Mouse (Mus musculus): ENCODE results near the gene Tex10.

The Tex10 gene

DNA sequence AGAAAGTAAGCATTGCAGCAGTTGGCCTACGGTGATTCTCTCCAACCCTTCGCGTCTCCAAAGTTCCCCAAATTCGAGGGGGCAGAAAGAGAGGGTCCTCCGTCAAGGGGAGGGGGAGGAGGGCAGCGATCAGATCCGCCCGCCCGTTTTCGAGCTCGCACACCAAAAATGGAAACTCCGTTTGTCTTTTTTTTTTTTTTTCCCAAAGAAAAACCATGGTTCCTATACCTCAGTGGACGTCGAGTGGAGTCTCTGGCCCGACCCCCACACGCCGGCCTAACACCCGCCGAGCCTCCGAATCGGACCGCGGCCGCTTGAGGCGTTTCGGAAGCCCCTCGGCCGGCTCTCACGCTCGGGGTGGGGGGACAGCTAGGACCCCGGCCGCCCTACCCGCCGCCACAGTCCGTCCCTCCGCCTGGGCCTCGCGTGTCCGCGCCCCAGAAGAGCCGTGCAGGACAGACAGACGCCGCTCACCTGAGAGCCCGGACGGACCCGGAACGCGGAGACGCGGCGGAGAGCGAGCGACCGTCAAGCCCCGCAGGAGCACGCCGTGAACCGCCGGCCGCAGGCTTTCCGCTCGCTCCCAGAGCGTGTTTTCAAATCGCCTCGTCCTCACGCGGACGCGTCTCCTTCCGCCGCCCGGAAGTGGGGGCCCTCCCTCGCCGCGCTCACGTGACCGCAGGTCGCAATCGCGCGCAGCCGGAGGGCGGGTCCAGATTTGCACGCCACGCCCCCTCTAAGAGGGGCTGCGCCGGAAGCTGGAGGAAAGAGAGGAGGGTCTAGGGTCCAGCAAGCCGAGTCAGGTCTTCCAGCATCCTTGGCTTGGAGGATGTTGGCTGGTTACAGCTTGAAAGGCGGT lies at the start of gene Tex10:
TSS of gene Tex10 (minus strand) at position 668 of the 859 bp plus-strand sequence.
- peak; percentile 80 for DNase-seq (ENCODE audit: low read depth, low spot score)

DNA sequence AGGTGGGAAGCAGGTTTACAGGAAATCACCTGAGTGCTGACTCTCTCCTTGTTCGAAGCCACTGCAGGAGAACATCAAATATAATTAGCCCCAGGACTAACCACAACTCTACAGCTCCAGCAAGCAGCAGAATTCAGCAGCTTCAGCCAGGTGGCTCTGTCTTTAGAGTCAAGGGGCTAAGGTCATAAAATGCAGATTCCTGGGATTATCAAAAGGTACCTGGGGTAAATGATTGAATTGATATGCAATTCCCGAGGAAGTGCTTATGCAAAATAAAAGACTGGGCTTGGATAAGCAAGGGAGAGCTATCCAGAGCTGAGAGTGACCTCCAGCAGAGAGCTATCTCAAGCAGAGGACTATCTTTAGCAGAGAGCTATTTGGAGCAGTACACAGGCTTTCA lies 37.6 kb upstream of the Tex10 start:
- DNase-seq (ENCODE audit: low read depth, low spot score) = no peak

DNA sequence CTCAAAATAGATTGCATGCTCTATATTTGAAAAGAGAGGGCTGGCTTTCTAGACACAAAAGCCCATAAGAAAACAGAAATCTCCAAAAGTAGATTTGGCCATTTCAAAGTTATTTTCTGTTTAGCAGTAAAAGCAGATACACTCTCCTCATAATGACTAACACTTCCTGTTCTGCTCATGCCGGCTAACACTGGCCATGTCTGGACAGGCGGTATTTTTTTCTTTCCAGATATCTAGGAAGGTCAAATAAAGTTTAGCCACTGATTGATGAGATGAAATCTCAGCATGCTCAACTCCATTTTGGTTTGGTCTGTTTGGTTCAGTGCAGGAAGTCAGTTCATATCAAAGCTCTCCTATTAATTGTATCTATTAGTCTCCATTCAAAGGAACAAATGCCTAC lies 19.3 kb upstream of the Tex10 start:
- DNase-seq (ENCODE audit: low read depth, low spot score) = no peak

DNA sequence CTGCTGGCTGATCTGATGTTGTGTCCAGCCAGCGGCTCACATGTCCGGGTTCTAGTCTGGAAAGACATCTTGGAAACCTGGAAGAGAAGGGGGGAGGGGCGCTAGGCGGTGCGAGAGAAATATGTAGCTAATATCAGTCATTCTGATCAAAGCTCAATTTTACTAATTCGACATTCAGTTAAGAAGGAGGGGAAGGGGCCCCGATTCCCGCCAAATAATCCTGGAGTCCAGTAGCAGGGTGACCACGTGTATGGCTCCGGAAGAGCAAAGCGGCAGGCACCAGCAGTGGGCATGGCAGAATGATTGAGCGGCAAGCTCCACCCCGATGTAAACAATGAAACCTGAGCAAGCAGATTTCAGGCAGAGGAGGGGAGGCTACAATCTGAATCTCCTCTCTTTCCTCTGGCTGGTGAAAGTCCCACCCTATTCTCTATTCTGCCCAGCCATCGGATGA lies 18.1 kb upstream of the Tex10 start:
- DNase-seq (ENCODE audit: low read depth, low spot score) = no peak

DNA sequence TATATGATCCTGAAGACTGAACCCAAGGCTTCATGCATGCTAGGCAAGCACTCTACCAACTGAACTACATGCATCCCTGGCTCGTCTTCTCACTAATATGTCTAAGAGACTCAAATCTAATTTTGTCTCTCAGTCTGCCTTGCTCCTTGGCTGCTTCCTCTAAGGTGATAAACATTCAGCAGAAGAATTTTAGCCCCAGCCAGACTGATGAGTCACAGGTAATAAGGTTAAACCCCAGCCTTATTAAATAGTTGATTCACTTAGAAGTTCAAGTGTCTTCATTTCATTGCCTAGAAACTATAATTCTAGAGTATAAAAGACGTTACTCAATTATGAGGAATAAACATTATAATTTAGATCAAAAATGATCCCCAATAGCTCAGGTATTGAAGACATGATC lies 15.7 kb upstream of the Tex10 start:
- no peak for DNase-seq (ENCODE audit: low read depth, low spot score)

DNA sequence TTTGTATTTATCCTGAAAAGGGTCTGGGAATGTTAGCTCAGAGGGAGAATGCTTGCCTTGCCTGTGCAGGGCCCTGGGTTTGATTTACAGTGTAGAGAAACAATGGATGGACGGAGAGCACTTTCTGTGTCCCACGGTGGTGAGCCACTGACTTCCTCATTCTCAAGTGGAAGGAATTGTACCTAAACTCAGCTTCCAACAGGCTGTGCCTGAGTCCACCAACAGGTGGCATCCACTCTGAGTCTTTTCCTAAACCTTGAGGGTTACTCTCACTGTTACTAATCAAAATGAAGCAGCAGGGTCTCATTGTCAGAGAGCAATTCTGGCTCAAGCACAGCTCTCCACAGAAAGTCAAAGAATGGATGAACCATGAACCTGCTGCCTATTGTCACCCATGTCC lies 8.0 kb upstream of the Tex10 start:
- DNase-seq (ENCODE audit: low read depth, low spot score) = no peak

DNA sequence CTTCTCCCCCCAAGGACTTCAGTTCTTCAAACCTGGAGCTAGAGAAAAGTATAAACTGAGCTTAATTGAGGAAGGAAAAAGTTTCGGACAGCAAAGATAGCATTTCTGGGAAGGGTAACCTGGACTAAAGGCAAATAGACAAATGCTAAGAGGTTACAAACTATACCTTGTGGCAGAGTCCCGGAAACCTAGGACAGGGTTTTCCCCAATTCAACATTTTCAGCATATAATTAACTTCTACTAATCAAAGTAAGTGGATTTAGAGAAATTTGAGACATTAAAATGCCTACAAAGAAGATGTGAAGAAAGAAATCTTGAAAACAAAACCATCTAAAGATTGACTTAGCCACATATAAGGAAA lies 372 bp upstream of the Tex10 start:
- DNase-seq (ENCODE audit: low read depth, low spot score) = no peak

DNA sequence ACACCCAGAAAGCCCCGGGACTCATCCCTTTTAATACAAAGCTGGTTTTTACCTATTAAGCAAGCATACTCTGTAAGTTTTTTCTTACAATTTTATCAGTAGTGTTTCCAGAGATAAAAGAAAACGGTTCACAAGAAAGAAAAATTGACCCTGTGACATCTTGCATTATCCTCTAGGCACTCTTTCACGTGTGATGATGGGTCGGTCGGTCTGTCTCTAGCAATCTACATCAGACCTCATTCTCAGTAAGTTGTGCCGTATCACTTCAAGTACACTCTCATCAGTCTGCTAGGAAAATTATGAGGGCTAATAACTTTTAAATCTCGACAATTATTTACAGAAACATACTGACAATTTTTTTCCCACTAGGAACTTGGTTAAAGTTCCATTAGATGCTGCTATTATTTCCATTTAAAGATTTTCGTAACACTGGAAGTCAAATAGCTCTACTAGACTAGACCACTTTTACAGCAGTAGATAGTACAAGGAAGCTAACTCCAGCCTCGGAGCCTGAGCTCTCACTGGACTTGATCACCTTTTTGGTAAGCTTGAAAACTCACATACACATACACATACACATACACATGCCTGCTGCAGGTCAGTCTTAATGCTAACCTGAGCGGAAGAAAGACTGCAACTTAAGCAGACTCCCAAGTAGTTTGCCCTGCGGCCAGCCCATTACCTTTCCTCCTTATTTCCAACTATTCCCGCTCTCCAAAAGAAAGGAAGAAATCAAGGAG lies 1.0 kb downstream of the Tex10 start:
- DNase-seq (ENCODE audit: low read depth, low spot score) = no peak

DNA sequence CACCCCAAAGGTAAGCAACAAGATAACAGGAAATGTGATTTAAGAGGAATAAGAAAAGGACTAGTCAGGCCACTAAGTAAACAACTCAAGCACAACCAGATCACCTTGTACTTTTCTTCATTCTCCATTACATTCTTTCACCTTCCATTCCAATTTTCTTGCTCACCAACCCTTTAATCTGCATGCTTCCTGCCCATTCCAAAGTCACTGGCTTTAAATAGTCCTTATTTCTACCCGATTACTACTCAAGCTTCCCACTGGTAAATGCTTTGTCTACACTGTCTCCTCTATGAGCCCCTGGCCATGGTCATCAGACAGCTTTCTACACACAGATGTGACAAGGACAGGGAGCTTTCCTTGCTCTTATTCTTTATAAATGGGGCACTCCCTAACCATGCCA lies 2.3 kb downstream of the Tex10 start:
- no peak for DNase-seq (ENCODE audit: low read depth, low spot score)

DNA sequence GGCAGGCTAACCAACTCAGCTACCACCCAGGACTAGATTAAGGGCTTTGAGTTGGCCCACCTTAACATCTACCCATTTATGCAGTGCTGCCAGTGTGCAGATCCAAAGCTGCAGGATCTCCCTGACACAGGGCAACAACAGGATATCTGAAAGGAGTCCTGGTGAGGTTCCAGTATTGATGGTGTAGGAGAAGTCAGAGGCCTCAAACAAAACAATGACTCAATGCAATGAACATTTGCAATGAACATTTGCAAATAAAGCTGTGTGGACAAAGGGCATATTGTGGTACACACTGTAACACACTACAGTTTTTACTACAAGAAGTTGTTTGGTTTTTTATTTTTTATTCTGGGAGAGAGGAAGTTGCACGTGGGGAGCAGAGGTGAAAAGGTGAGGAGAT lies 12.2 kb downstream of the Tex10 start:
- DNase-seq (ENCODE audit: low read depth, low spot score) = no peak

DNA sequence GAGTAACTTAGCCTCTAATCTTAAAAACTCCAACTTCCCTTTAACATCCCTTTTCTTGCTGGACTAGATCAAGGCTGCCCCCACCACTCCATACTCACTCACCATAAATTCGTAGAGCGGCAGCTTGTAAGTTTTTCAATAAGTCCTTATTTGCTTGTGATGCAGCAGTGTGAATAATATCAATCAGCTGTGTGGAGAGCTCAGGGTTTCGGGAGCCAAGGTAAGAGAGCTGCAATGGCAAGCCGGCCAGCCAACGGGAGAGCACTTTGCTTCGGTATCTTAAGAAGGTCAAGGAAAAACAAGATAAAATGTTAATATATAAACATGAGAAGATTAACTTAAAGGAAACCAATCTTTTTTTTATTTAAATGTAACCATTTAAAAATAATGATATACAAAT lies 14.8 kb downstream of the Tex10 start:
- no peak for DNase-seq (ENCODE audit: low read depth, low spot score)

DNA sequence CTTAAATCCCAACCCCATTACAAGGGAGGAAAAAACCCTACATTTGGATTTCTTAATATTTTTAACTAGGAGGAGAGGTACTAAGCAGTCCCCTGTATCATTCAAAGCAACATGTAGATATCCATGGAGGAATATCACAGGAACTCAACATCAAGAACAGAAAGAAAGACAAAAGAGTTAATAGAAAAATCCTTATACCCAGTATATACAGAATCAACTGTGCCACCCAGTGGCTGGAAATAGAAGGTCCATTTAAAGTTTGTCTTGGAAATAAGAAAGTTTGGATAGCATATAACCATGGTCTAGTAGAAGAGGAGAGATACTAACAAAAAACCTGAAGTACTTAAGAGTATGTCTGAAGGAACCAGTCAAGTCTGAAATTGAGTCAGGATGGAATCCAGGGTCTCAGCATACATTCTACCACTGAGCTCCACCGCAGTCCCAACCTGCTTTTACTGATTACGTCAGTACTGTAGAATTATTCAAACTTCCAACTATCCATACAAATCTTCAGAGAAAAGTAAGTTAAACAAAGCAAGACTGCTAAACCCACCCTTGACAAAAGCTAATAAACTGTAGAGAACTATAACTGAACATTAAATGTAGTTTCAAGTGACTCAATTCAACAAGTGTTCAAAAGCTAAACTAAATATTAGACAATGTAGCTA lies 19.0 kb downstream of the Tex10 start:
- no peak for DNase-seq (ENCODE audit: low read depth, low spot score)

DNA sequence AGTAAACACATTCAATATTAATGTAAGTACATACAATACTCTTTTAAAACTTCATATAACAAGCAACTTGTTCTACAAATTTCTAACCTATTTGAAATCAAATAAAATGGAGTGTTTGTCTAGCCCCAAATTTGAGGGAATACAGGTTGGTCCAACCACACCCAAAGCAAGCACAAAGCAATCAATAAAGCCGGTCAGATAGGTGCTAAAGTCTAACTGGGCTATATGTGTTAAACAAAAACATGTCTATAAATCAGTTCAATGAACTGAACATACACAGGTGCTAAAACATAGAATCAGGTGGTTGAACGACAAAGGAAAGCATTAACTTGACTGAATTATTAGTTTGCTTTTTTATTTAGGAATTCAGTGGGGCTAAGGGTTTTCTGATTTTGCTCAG lies 45.2 kb downstream of the Tex10 start:
- DNase-seq (ENCODE audit: low read depth, low spot score) = no peak

DNA sequence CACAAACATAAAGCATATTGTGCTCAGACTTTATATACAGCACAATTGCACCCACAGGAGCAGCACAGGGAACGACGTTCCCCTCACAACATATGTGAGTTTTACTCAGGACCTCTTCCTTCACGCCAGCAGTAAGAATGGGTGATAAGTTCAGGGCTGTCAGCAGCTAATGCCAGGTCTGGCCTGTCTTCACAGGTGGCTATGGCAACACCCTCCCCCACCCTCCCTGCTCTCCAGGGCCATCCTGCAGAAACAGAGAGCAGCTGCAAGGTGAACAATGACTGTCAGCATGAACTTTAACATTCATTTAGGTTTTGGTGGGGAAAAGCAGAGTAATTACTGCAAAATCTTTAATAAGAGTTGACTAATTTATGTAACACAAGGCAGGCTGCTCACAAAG lies 45.8 kb downstream of the Tex10 start:
- no peak for DNase-seq (ENCODE audit: low read depth, low spot score)

DNA sequence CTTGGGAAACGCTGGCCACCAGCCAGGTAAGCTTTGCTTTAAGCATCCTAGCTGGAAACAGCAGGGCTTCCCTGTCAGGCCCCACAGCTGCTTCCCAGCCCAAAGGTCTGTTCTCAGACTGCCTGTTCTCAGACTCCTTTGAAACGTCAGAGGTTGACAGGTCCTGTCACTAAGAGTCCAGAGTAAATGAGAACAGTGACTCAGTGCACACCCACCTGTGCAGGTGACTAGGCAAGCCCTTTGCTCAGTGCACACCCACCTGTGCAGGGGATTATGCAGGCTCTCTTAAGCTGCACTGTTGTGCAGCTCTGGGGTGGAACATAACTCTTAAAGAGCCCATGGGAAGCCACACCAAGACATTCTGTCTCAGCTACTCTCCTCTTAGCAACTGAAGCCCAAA lies 49.5 kb downstream of the Tex10 start:
- no peak for DNase-seq (ENCODE audit: low read depth, low spot score)

DNA sequence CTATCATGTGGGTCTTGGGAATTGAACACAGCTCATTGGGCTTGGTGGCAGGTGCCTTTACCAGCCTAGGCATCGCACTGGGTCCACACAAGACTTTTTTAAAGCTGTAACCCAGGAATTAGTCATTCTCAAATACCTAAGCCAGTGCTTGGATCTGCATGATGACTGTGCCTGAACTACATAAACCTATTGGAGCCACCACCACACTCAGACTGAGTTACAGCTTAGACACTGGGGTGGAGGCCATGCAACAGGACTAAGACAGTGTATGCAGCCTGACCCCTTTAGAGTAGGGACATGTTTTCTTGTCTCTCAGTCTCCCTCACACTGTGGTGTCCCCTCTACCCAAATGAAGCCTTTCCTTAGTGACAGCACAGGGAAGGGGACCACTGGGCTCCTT lies 50.6 kb downstream of the Tex10 start:
- DNase-seq (ENCODE audit: low read depth, low spot score) = no peak

DNA sequence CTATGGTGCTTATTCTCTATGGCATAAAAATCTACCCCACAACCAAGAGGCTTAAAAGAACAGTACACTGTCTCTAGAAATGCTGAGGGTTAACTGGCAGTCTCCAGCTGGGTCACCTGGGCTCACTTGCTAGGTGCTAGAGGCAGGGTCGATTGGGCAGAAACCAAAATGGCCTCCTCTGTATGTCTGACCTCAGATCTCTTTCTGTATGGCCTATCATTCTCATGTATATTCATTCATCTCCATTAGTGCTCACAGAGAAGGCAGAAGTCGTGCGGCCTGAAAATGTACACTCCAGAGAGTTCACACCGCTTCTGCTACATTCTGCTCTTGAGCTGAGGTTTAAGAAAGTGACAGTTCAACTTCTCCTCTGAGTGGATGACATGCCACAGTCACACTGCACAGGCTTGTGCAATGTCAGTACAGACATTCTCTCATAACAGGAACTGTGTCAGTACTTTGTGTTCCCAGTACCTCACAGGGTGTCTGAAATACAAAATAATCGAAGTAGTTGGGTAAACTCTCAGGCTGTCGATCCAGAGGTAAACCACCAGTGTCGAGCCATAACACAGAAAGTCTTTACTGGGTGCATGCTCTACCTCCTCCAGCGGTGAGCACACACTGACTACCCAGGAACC lies 54.3 kb downstream of the Tex10 start:
- no peak for DNase-seq (ENCODE audit: low read depth, low spot score)

DNA sequence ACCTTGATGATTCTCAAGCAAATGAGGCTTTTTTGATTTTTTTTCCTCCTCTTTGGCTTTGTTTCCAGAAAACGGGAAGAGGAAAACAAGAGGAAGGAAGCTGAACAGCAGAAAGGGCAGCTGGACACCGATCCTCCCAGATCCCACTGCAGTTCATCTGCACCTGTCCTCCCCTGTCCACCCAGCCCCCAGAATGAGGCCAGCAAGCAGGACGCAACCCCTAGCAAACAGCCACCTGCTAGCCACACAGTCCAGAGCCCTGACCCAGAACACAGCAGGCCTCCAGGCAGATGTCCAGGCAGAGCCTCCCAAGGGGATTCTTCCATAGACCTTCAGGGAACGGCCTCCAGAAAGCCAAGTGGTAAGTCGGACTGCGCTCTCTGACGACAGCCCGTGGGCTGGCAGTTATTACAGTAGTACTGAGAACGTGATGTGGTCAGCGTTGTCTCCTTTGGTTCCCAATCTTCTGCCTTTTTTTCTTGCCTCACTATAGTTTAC lies 57.4 kb downstream of the Tex10 start:
- DNase-seq (ENCODE audit: low read depth, low spot score) = peak; percentile 88

DNA sequence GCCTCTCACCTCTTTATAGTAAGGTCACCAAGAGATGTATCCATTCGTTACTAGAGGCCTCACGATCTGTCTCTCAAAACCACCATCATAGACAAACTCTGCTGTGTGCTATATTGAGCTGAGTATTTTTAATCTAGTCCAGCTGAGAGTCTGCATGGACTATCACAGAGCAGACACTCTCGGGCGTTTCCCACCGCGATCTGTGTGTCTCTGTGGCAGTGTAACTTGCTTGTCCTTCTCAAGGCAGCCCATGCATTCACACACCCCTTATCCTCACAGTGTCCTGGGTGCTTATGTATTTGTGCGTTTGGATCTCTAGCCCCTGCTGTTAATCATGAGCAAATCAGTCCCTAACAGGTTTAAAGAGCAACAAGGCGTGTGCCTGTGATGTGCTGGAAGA lies 59.8 kb downstream of the Tex10 start:
- no peak for DNase-seq (ENCODE audit: low read depth, low spot score)

DNA sequence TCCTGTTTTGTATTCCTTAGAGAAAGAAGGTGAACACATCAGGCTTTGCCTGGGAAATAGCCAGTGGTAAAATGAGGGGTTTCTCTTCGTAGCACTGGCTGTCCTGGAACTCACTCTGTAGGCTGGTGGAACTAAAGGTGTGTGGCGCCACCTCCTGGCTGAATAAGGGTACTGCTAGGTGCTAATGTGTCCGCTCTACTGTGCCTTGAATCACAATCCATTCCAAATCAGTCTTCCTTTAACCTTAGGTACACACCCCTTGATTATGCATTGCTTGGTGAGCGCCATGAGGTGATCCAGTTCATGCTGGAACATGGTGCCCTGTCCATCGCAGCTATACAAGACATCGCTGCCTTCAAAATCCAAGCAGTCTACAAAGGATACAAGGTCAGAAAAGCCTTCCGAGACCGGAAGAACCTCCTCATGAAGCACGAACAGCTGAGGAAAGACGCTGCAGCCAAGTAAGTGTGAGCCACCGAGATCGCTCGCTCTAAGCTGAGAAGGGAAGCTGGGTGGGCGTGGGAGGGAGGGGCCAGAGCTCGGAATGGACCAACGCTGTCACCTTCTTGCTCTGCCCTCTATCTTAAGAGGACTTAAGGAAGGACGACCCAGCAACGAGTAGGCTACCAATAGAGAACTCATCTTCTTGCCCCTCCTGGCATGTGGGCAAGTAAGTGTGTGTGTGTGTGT lies 65.8 kb downstream of the Tex10 start:
- DNase-seq (ENCODE audit: low read depth, low spot score) = peak; percentile 21

Measured in skeletal muscle tissue, adult 2 months (tissue).